Mouse (Mus musculus) erythroblast, embryonic 14.5 days (primary cell): Measurements from ENCODE around the gene Alk.

ENCODE experiments used
- GATA1 ChIP-seq: IDR thresholded peaks from 2 replicates; pipeline ENCODE4 v1.6.1; 2012; ENCODE audit warnings: low read length, inconsistent platforms, mixed read lengths
- TAL1 ChIP-seq: IDR thresholded peaks from 3 replicates; pipeline ENCODE4 v1.6.1; 2012; ENCODE audit warnings: low read length, inconsistent platforms, mixed read lengths

DNA sequence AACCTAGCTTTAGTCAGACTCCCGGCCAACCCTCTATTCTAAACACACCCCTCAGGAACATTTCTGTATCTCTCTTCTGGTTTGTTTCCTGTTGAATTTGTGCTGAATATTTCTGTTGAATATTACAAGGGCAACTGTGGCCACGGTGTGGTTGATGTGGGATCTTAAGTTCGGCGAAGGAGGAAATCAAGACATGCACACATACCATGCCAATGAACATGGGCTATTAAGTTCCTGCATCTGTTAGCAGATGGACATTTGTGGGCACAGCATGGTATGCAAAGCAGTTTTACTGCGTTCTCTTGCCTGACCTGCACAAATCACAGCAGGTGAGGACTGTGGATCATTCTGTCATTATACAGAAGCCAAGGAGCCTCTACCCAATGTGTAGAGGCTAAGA is 83.1 kb downstream of the Alk start:
- no peak for TF ChIP-seq TAL1
- TF ChIP-seq GATA1, result no peak
